Mouse (Mus musculus) hindbrain, embryonic 11.5 days (tissue): ENCODE results near the gene A530032D15Rik. TPM values are rescaled to one million over a fixed set of nuclear protein-coding genes. Genes with fewer than 3 reads are reported as not detected.
"Not testable (repeated sequence)": the region's sequence is repeated elsewhere in the genome, so short reads cannot be mapped to it uniquely, and the experiment has no call there.

ENCODE experiments used
- ATAC-seq: fragments of 200-750 bp; cut with Nextera tagmentation; 2 replicates; pipeline ENCODE4 v1.8.0; 2017; ENCODE audit warnings: mild to moderate bottlenecking, moderate TSS enrichment, moderate library complexity; ENCODE audit not compliant: low FRiP score
- DNase-seq: peaks from one replicate; pipeline ENCODE4 v3.0.0-alpha.2; 2015; ENCODE audit warnings: low spot score
- H3K27ac ChIP-seq: fragments of 300-500 bp; sonication (generic); 2 replicates; pipeline ENCODE4 v1.5.1; 2014; ENCODE audit warnings: mild to moderate bottlenecking, low read depth, low read length
- H3K27me3 ChIP-seq: fragments of 300-500 bp; sonication (generic); 2 replicates; pipeline ENCODE4 v1.6.1; 2014; ENCODE audit warnings: mild to moderate bottlenecking, low read length, moderate library complexity, mixed read lengths; ENCODE audit not compliant: control insufficient read depth, insufficient read depth
- H3K36me3 ChIP-seq: fragments of 300-500 bp; sonication (generic); 2 replicates; pipeline ENCODE4 v1.6.1; 2014; ENCODE audit warnings: mild to moderate bottlenecking, low read length, moderate library complexity, mixed read lengths; ENCODE audit not compliant: control insufficient read depth, insufficient read depth
- H3K4me1 ChIP-seq: fragments of 300-500 bp; sonication (generic); replicated peaks from 2 replicates; pipeline ENCODE4 v1.6.1; 2014; ENCODE audit warnings: low read length, mixed read lengths; ENCODE audit not compliant: control insufficient read depth, insufficient read depth
- H3K4me2 ChIP-seq: fragments of 300-500 bp; sonication (generic); replicated peaks from 2 replicates; pipeline ENCODE4 v1.6.1; 2014; ENCODE audit warnings: mild to moderate bottlenecking, low read depth, low read length
- H3K4me3 ChIP-seq: fragments of 300-500 bp; sonication (generic); 2 replicates; pipeline ENCODE4 v1.5.1; 2014; ENCODE audit warnings: low read depth, low read length
- H3K9ac ChIP-seq: fragments of 300-500 bp; sonication (generic); 2 replicates; pipeline ENCODE4 v1.6.1; 2014; ENCODE audit warnings: low read depth, low read length
- H3K9me3 ChIP-seq: fragments of 300-500 bp; sonication (generic); 2 replicates; pipeline ENCODE4 v1.6.1; 2016; ENCODE audit warnings: low read length; ENCODE audit not compliant: control insufficient read depth
- WGBS: fragments of 180-500 bp; shearing (Covaris S2); extraction: QIAGEN DNeasy Blood & Tissue Kit; methylation state at CpG from one replicate; pipeline ENCODE4 v1.1.7; 2014; 5-methylcytosine and 5-hydroxymethylcytosine counted together
- polyA plus RNA-seq: library from polyadenylated mRNA; unstranded; fragments of >200 nt; fragmentation: Nextera tagmentation; extraction: Ambion mirVana; gene quantifications from 2 replicates; pipeline ENCODE4 v1.2.1, GENCODE M21; 2014

A530032D15Rik gene
- polyA plus RNA-seq, 1 experiment from 2014 or later, result not detected

- ATAC-seq, result peak; percentile 45; the same call in 1 of the 2 replicates
- not testable (repeated sequence) for H3K27me3 ChIP-seq, H3K36me3 ChIP-seq, H3K27ac ChIP-seq, H3K9ac ChIP-seq, H3K4me1 ChIP-seq, H3K9me3 ChIP-seq, H3K4me3 ChIP-seq, DNase-seq, H3K4me2 ChIP-seq
- 86% methylated on average over 7 of the region's 7 CpGs for WGBS
Observed at GRCm38 (mm10) chr1:85112266-85112665, 2.6 kb upstream of the A530032D15Rik start.

- H3K36me3 ChIP-seq, H3K4me3 ChIP-seq, H3K27ac ChIP-seq, H3K4me1 ChIP-seq, ATAC-seq, H3K27me3 ChIP-seq, DNase-seq, H3K9ac ChIP-seq, H3K4me2 ChIP-seq, H3K9me3 ChIP-seq: not testable (repeated sequence)
- 69% methylated on average over 9 of the region's 10 CpGs for WGBS
Observed at GRCm38 (mm10) chr1:85111572-85111971, 1.9 kb upstream of the A530032D15Rik start.

- ATAC-seq, H3K9ac ChIP-seq: not testable (repeated sequence)
- 84% methylated on average over 2 of the region's 3 CpGs for WGBS
Observed at GRCm38 (mm10) chr1:85110876-85111275, 1.2 kb upstream of the A530032D15Rik start.

GRCm38 (mm10) chr1:85106013-85106412, 3.6 kb downstream of the A530032D15Rik start:
- not testable (repeated sequence) for H3K27ac ChIP-seq, H3K27me3 ChIP-seq, H3K36me3 ChIP-seq, H3K4me3 ChIP-seq, ATAC-seq, H3K9me3 ChIP-seq, DNase-seq, H3K4me2 ChIP-seq, H3K4me1 ChIP-seq, H3K9ac ChIP-seq
- 80% methylated on average over 5 of the region's 6 CpGs for WGBS

More at GRCm38 (mm10) chr1:85110876-85111275, 1.2 kb upstream of the A530032D15Rik start:
- H3K4me3 ChIP-seq, H3K27me3 ChIP-seq, H3K4me1 ChIP-seq, H3K27ac ChIP-seq, DNase-seq, H3K4me2 ChIP-seq, H3K9me3 ChIP-seq, H3K36me3 ChIP-seq: not testable (repeated sequence)

- not testable (repeated sequence) for H3K4me2 ChIP-seq, H3K9ac ChIP-seq, H3K4me1 ChIP-seq, H3K9me3 ChIP-seq, H3K27ac ChIP-seq, H3K27me3 ChIP-seq, H3K4me3 ChIP-seq, DNase-seq, ATAC-seq, H3K36me3 ChIP-seq
- WGBS, result 86% methylated on average over 4 of the region's 4 CpGs
Observed at GRCm38 (mm10) chr1:85105336-85105735, 4.3 kb downstream of the A530032D15Rik start.

GRCm38 (mm10) chr1:85101754-85102153, 7.9 kb downstream of the A530032D15Rik start:
- not testable (repeated sequence) for ATAC-seq, H3K4me3 ChIP-seq, H3K9ac ChIP-seq, H3K4me2 ChIP-seq, H3K27me3 ChIP-seq, H3K27ac ChIP-seq, H3K36me3 ChIP-seq, H3K4me1 ChIP-seq, DNase-seq, H3K9me3 ChIP-seq
- WGBS, result 82% methylated on average over 4 of the region's 4 CpGs

- H3K4me2 ChIP-seq, result not testable (repeated sequence)
- 69% methylated on average over 1 of the region's 1 CpGs for WGBS
Observed at GRCm38 (mm10) chr1:85099864-85100263, 9.8 kb downstream of the A530032D15Rik start, which contains the start of gene Gm10553. Gm10553 (plus strand) TSS chr1:85100164.

GRCm38 (mm10) chr1:85099081-85099480, 10.6 kb downstream of the A530032D15Rik start:
- not testable (repeated sequence) for H3K4me1 ChIP-seq, ATAC-seq, H3K27ac ChIP-seq, H3K36me3 ChIP-seq, H3K4me3 ChIP-seq, H3K9ac ChIP-seq, H3K9me3 ChIP-seq, H3K27me3 ChIP-seq, H3K4me2 ChIP-seq, DNase-seq
- 86% methylated on average over 5 of the region's 7 CpGs for WGBS

More at GRCm38 (mm10) chr1:85099864-85100263, 9.8 kb downstream of the A530032D15Rik start, which contains the start of gene Gm10553:
- ATAC-seq, H3K4me1 ChIP-seq, H3K4me3 ChIP-seq, H3K27me3 ChIP-seq, H3K36me3 ChIP-seq, H3K27ac ChIP-seq, H3K9me3 ChIP-seq, DNase-seq, H3K9ac ChIP-seq: not testable (repeated sequence)

- not testable (repeated sequence) for H3K36me3 ChIP-seq, H3K9ac ChIP-seq, H3K27ac ChIP-seq, H3K4me3 ChIP-seq, DNase-seq, H3K4me1 ChIP-seq, ATAC-seq, H3K27me3 ChIP-seq, H3K4me2 ChIP-seq, H3K9me3 ChIP-seq
- 80% methylated on average over 6 of the region's 7 CpGs for WGBS
Observed at GRCm38 (mm10) chr1:85093011-85093572, 16.6 kb downstream of the A530032D15Rik start.
